Mouse (Mus musculus) midbrain, embryonic 13.5 days (tissue): ENCODE results near the gene Ctsd. TPM values are rescaled to one million over a fixed set of nuclear protein-coding genes. Genes with fewer than 3 reads are reported as not detected.

ENCODE experiments used
- ATAC-seq: fragments of 200-750 bp; cut with Nextera tagmentation; 2 replicates; pipeline ENCODE4 v1.8.0; 2017; ENCODE audit warnings: mild to moderate bottlenecking, moderate TSS enrichment, moderate library complexity
- H3K27ac ChIP-seq: fragments of 300-500 bp; sonication (generic); 2 replicates; pipeline ENCODE4 v1.5.1; 2015; ENCODE audit warnings: inconsistent platforms, mild to moderate bottlenecking, moderate library complexity
- H3K27me3 ChIP-seq: fragments of 300-500 bp; sonication (generic); 2 replicates; pipeline ENCODE4 v1.6.1; 2015; ENCODE audit warnings: mild to moderate bottlenecking, inconsistent platforms
- H3K36me3 ChIP-seq: fragments of 300-500 bp; sonication (generic); 2 replicates; pipeline ENCODE4 v1.6.1; 2015; ENCODE audit warnings: mild to moderate bottlenecking, inconsistent platforms
- H3K4me1 ChIP-seq: fragments of 300-500 bp; sonication (generic); replicated peaks from 2 replicates; pipeline ENCODE4 v1.6.1; 2015; ENCODE audit warnings: inconsistent platforms
- H3K4me2 ChIP-seq: fragments of 300-500 bp; sonication (generic); replicated peaks from 2 replicates; pipeline ENCODE4 v1.6.1; 2015; ENCODE audit warnings: moderate library complexity, mild to moderate bottlenecking, inconsistent platforms
- H3K4me3 ChIP-seq: fragments of 300-500 bp; sonication (generic); replicated peaks from 2 replicates; pipeline ENCODE4 v1.5.1; 2015; ENCODE audit warnings: mild to moderate bottlenecking, inconsistent platforms
- H3K9ac ChIP-seq: fragments of 300-500 bp; sonication (generic); replicated peaks from 2 replicates; pipeline ENCODE4 v1.6.1; 2015; ENCODE audit warnings: mild to moderate bottlenecking, inconsistent platforms
- H3K9me3 ChIP-seq: fragments of 300-500 bp; sonication (generic); 2 replicates; pipeline ENCODE4 v1.6.1; 2016; ENCODE audit warnings: mild to moderate bottlenecking, inconsistent platforms
- WGBS: fragments of 180-500 bp; shearing (Covaris S2); methylation state at CpG from one replicate; pipeline ENCODE4 v1.1.7; 2015; 5-methylcytosine and 5-hydroxymethylcytosine counted together
- polyA plus RNA-seq: library from polyadenylated mRNA; unstranded; fragments of >200 nt; fragmentation: Nextera tagmentation; extraction: Ambion mirVana; gene quantifications from 2 replicates; pipeline ENCODE4 v1.2.1, GENCODE M21; 2015

The Ctsd gene
- polyA plus RNA-seq: 191 and 206 TPM in 2 replicates

DNA sequence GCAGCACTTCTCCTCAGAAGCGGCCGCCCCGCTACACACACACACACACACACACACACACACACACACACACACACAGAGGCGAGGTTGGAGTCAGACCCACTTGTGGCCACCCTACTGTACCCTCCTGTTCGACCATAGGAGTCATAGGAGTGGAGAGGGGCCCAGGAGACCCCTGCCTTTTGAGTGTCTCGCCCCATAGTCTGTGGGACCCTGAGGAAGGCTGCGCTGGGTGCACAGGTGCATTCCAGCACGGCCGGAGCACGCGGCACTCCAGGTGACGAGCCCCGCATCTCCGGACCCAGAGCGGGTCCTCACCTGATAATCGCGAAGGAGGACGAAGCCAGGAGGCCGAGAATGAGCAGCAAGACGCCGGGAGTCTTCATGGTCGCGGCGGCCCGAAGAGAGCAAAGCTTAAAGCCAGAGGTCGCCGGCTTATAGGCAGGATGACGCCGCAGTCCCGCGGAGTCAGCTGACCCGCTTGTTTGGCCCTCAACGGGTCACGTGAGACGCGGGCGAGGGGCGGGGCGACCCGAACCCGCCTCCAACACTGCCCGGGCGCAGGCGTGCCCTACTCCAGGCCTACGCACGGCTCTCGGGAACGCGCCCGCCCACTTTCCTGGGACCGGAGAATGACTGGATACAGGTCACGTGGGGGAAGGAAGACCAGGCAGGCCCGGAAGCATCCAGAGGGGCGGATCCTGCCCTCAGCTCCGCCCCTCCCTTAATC, at the start of gene Ctsd:
Gene Ctsd, minus strand, starts transcription at position 620 of the 730 bp plus-strand sequence.
- H3K4me2 ChIP-seq: peak within 1 kb of the TSS; percentile 91
- peak within 1 kb of the TSS; percentile 85 for H3K4me3 ChIP-seq
- H3K27ac ChIP-seq: peak within 1 kb of the TSS; percentile 67
- peaks cover 30% of the 10 kb centered on the region for H3K36me3 ChIP-seq
- peak within 1 kb of the TSS; percentile 92 for H3K9ac ChIP-seq
- H3K4me1 ChIP-seq: peaks cover 22% of the 10 kb centered on the region
- H3K27me3 ChIP-seq: no peaks in the 10 kb centered on the region
- under 1% methylated on average over 55 of the region's 55 CpGs for WGBS
- H3K9me3 ChIP-seq: no peaks in the 10 kb centered on the region
- ATAC-seq: peak; percentile 97

DNA sequence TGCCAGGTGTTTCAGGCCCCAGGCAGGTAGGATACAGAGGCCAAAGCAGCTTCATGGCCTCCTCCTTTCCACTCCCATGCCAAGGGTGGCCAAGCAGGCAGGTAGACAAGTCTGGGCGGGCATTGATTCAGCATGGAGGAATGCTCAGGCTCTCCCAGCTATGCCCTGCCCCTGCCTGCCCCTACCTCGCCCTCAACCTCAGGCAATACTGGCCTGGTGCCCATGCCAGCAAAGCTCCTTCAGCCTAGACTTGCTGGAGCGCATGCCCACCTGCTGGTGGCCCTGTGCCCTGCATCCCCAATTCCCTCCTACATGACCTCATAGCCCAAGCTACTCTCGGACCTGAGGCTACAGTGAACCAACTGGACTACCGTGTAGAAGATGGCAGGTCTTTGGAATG, 49.5 kb upstream of the Ctsd start:
- Histone ChIP-seq H3K4me2 (no peak overlapping the region), H3K36me3 (no peaks in the 10 kb centered on the region), H3K9ac (no peak overlapping the region), H3K27ac (no peak overlapping the region), H3K27me3 (no peaks in the 10 kb centered on the region), H3K4me1 (peaks cover 4% of the 10 kb centered on the region; the same call in 1 of the 2 replicates), H3K9me3 (no peaks in the 10 kb centered on the region), H3K4me3 (no peak overlapping the region)
- 83% methylated on average over 5 of the region's 5 CpGs for WGBS
- ATAC-seq: no peak

DNA sequence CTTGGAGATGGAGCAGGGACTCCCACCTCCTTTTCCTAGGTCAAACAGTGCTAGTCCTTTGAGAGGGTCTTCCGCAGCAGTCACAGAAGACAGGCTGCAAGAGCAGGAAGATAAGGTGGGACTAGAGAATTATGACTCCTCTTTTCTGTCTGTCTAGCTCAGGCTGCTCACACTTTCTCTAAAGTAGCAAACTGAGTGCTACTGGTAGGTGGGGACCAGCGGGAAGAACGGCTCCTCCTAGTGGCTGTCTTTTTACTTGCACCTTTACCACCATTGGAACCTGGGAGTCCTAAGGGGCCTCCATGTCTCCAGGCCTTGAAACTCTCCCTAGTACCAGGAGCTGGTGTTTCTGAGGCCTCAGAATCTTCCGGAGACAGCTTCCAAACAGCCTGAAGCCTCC, 47.7 kb upstream of the Ctsd start:
- ATAC-seq: no peak
- no peaks in the 10 kb centered on the region for H3K9me3 ChIP-seq
- H3K4me3 ChIP-seq: no peak overlapping the region
- no peaks in the 10 kb centered on the region for H3K36me3 ChIP-seq
- H3K27ac ChIP-seq: no peak overlapping the region
- H3K27me3 ChIP-seq: no peaks in the 10 kb centered on the region
- no peak overlapping the region for H3K9ac ChIP-seq
- H3K4me2 ChIP-seq: no peak overlapping the region
- 21% methylated on average over 4 of the region's 4 CpGs for WGBS
- H3K4me1 ChIP-seq: peaks cover 3% of the 10 kb centered on the region

DNA sequence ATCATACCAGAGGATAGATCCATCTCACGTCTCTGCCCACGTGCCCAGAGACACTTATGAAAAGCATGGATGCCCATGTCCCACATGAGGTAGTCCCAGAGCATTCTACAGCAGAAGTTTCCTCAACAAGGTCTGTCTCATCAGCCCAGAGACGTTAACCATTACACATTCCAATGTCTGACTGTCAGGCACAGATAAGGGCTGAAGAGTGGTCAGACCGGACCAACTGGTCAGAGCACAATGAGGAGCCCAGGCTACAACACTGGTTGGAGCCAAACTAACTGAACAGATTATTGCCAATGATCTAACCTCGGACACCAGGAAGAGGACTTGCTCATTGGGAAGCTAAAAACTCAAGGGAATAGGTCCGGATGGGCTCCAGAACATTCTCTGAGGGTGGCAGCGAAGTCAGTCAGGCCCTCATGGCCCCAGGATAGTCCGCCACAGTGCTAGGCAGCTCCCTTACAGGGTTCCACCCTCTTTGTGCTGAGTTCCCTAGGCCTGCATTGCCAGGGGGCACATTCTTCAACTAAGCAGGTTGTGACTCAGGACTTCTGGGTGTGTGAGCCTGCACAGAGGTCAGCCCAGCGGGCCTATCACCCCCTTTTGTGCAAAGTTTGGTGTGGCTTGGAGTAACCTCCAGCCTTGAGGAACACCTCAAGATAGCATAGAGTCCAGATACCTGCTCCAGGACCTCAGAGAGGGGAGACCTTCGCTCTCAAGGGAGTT, 46.5 kb upstream of the Ctsd start, which contains the start of gene Syt8:
Gene Syt8, plus strand, starts transcription at position 714 of the 729 bp plus-strand sequence.
- Histone ChIP-seq H3K27ac (no peak within 1 kb of the TSS), H3K36me3 (no peaks in the 10 kb centered on the region), H3K4me1 (peaks cover 10% of the 10 kb centered on the region), H3K4me2 (no peak within 1 kb of the TSS), H3K4me3 (no peak within 1 kb of the TSS), H3K9me3 (no peaks in the 10 kb centered on the region), H3K27me3 (no peaks in the 10 kb centered on the region), H3K9ac (no peak within 1 kb of the TSS)
- 86% methylated on average over 10 of the region's 10 CpGs for WGBS
- ATAC-seq: no peak

DNA sequence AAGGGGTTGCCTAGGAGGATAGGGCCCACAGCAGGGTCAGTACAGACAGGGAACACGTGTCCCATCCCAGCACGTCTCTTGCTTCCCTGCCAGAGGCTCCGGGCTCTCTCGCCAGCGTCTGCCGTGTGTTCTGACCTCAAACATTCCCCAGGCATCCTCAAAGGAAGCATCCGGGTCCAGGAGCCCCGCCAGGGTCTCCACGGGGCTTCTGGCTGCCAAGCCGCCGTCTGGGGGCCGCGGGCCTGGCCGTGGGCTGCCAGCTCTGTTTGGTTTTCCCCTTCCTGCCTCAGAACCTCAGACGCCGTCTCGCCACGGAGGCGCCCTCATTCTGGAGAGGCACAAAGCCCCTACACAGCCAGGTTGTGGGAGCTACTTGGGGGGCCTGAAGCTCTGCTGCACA, 45.8 kb upstream of the Ctsd start:
- 61% methylated on average over 19 of the region's 19 CpGs for WGBS
- Histone ChIP-seq H3K4me3 (no peak overlapping the region), H3K27ac (no peak overlapping the region), H3K36me3 (no peaks in the 10 kb centered on the region), H3K4me1 (peaks cover 10% of the 10 kb centered on the region), H3K4me2 (no peak overlapping the region), H3K9me3 (no peaks in the 10 kb centered on the region), H3K27me3 (no peaks in the 10 kb centered on the region), H3K9ac (no peak overlapping the region)
- no peak for ATAC-seq

DNA sequence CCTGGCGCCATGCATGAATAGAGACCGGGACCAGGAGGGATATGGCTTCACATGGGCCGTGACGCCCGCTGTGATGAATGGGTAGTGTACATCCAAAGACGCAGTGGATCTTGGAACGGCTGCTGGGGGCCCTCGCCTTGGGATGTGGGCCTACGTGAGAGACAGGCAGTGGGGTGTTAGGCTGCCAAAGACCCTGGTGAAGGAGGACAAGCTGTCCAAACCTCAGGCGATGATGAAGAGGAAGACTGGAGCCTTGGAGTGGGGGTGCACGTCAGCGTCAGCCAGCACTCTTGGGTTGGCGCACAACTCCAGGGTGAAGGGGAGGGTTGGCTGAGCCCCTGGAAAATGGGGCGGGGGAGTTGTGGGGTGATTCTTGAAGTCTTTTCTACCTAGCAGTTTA, 43.3 kb upstream of the Ctsd start:
- 92% methylated on average over 14 of the region's 14 CpGs for WGBS
- peaks cover 10% of the 10 kb centered on the region for H3K4me1 ChIP-seq
- no peak overlapping the region for H3K4me2 ChIP-seq
- no peaks in the 10 kb centered on the region for H3K27me3 ChIP-seq
- H3K36me3 ChIP-seq: no peaks in the 10 kb centered on the region
- H3K9ac ChIP-seq: no peak overlapping the region
- H3K27ac ChIP-seq: no peak overlapping the region
- no peak for ATAC-seq
- no peaks in the 10 kb centered on the region for H3K9me3 ChIP-seq
- no peak overlapping the region for H3K4me3 ChIP-seq

DNA sequence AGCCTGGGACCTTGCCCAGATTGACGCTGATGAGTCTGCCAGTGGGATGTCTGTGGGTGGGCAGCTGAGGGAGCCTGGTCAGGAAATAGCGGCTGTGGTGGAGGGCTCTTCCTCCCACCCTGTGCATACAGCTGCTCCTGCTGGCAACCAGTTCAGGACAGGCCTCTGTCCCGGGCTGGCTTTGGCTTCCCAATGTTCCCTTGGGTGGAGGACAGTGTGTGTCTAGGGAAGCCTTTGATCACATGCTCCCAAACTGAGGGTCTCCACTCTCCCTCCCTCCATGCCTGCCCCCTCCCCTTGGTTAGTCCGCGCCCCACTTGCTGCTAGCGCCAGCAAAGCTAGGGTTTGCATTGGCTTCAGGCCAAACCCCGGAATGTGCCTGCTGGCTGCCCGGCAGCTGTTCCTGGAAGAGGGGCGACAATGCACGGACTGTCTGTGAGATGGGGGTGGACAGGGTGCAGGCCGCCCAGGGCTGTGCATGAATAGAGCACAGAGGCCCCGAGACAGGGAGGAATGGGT, 42.4 kb upstream of the Ctsd start:
- Histone ChIP-seq H3K4me3 (no peak overlapping the region), H3K9me3 (no peaks in the 10 kb centered on the region), H3K4me2 (no peak overlapping the region), H3K36me3 (no peaks in the 10 kb centered on the region), H3K27me3 (no peaks in the 10 kb centered on the region; the same call in 1 of the 2 replicates), H3K9ac (no peak overlapping the region), H3K27ac (peak overlapping the region; percentile 40; the same call in 1 of the 2 replicates), H3K4me1 (peaks cover 10% of the 10 kb centered on the region)
- peak; percentile 87 for ATAC-seq
- 59% methylated on average over 12 of the region's 12 CpGs for WGBS

DNA sequence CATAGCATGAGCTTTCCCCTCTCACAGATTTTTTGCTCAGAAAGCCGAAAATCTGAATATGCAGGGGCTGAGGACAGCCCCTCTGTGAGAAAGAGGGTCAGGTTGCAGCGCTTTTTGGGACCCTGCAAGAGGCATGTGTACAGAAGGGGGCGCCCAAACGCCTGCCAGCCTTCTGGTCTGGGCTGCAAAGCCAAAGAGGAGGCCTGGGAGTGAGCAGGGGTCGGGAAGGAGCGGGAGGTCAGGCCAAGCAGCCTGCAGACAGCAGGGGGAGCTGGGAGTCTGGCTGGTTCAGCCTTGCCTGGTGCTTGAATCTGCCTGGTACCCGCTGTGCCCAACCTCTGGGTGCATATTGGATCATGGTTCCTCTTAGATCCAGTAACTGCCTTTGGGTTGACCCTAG, 40.4 kb upstream of the Ctsd start:
- H3K4me3 ChIP-seq: no peak overlapping the region
- no peaks in the 10 kb centered on the region for H3K36me3 ChIP-seq
- ATAC-seq: no peak
- no peak overlapping the region for H3K27ac ChIP-seq
- 4% methylated on average over 7 of the region's 7 CpGs for WGBS
- no peak overlapping the region for H3K4me2 ChIP-seq
- no peak overlapping the region for H3K9ac ChIP-seq
- H3K27me3 ChIP-seq: no peaks in the 10 kb centered on the region; the same call in 1 of the 2 replicates
- peaks cover 10% of the 10 kb centered on the region for H3K4me1 ChIP-seq
- no peaks in the 10 kb centered on the region for H3K9me3 ChIP-seq

DNA sequence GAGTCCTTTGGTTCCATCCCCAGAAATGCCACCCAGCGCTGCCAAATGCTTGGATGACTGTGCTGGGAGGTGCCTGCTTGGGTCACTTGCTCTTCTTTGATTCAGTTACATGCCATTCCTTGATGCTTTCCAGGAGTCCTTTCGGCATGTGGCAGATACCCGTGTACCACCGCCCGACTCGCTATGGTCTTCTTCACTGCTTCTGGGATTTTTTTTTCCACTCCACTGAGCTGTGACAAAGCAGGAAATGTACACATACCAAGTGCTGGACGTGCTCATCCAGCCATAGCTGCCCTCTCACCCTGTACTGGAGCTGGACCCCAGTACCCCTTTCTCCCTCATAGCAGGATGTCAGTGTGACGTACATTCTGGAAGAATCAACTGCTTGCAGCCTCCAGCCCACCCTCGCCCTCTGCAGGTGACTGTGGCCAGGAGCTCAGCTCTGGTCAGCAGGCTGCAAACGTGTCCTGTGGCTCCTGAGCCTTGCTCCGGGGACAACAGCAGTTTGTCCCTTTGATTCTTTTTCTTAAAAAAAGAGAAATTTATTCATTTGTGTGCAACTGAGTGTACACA, 37.9 kb upstream of the Ctsd start:
- H3K36me3 ChIP-seq: no peaks in the 10 kb centered on the region
- 44% methylated on average over 11 of the region's 11 CpGs for WGBS
- no peak overlapping the region for H3K27ac ChIP-seq
- peaks cover 9% of the 10 kb centered on the region for H3K4me1 ChIP-seq
- no peak overlapping the region for H3K4me3 ChIP-seq
- H3K4me2 ChIP-seq: no peak overlapping the region
- ATAC-seq: no peak
- H3K9ac ChIP-seq: no peak overlapping the region
- no peaks in the 10 kb centered on the region for H3K9me3 ChIP-seq
- no peaks in the 10 kb centered on the region; the same call in 1 of the 2 replicates for H3K27me3 ChIP-seq

DNA sequence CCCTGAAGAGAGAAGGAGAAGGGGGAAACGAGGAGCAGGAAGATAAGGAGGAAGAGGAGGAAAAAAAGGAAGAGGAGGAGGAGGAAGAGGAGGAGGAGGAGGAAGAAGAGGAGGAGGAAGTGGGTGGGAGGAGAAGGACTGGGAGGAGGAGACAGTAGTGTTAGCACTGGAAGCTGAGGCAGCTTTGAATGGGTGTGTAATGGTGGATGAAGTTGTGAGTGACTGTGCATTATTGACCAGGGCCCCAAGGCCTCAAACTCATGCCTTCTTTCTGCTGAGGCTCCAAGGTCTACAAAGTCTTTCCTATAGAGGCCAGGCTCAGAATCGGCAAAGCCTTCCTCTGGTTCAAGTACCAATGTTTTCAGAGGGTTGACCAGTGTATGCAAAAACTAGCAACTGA, 34.0 kb upstream of the Ctsd start:
- H3K4me1 ChIP-seq: no peaks in the 10 kb centered on the region
- no peak for ATAC-seq
- no peaks in the 10 kb centered on the region for H3K9me3 ChIP-seq
- WGBS: 76% methylated on average over 2 of the region's 2 CpGs
- H3K9ac ChIP-seq: no peak overlapping the region
- no peak overlapping the region for H3K4me2 ChIP-seq
- H3K36me3 ChIP-seq: no peaks in the 10 kb centered on the region
- no peak overlapping the region for H3K27ac ChIP-seq
- no peak overlapping the region for H3K4me3 ChIP-seq
- H3K27me3 ChIP-seq: no peaks in the 10 kb centered on the region; the same call in 1 of the 2 replicates

DNA sequence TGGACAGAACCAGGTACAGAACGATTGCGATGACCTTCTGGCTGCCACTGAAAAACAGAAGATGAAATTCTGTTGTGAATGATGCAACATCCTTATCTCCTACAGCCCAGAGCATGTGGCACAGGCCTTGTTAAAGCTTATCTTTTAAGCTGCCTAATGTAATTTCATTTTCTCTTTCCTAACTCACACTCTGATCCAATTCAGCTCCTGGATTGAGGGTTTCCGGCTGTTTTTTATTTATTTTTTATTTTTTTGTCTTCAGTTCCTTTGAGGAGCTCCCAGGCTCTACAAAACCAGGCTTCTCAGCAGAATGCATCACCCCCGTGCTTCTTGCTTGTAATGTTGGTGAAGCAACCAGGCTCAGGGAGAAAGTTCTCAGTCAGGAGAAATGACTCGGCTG, 32.0 kb upstream of the Ctsd start:
- H3K9me3 ChIP-seq: no peaks in the 10 kb centered on the region
- H3K4me2 ChIP-seq: no peak overlapping the region
- WGBS: 85% methylated on average over 5 of the region's 5 CpGs
- no peak overlapping the region for H3K9ac ChIP-seq
- no peak overlapping the region for H3K27ac ChIP-seq
- no peak overlapping the region for H3K4me3 ChIP-seq
- no peaks in the 10 kb centered on the region for H3K36me3 ChIP-seq
- H3K4me1 ChIP-seq: no peaks in the 10 kb centered on the region
- H3K27me3 ChIP-seq: no peaks in the 10 kb centered on the region
- ATAC-seq: no peak

DNA sequence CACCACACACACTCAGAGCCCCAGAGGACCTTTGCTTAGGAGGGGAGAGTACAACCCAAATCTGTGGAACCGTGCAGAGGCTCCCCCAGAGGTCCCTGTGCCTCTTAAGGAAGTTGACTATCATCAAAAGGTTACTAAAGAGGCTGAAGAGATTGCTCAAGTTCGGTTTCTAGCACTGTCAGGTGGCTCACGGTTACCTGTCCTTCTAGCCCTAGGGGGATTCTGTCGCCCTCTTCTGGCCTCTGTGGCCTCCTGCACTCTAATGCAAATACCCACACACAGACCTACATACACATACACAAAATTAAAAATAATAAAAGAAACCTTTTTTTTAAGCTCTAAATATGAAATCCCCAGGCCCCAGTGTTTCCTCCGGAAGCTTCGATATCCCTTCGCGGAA, 30.8 kb upstream of the Ctsd start:
- H3K27me3 ChIP-seq: no peaks in the 10 kb centered on the region
- H3K36me3 ChIP-seq: no peaks in the 10 kb centered on the region
- H3K4me1 ChIP-seq: no peaks in the 10 kb centered on the region
- whole genome bisulfite sequencing: 91% methylated on average over 8 of the region's 8 CpGs
- H3K4me3 ChIP-seq: no peak overlapping the region
- no peak overlapping the region for H3K4me2 ChIP-seq
- no peak overlapping the region for H3K9ac ChIP-seq
- H3K9me3 ChIP-seq: no peaks in the 10 kb centered on the region
- ATAC-seq: no peak
- H3K27ac ChIP-seq: no peak overlapping the region
